Mouse (Mus musculus) right cerebral cortex, adult 2 months (tissue): ENCODE data around the gene Syt8.

Experiments
- DNase-seq, 2 experiments: peaks; one replicate each; pipeline ENCODE4 v3.0.0; 2021 to 2022; ENCODE audit warnings: low spot score in 2 of 2

Syt8 gene

DNA sequence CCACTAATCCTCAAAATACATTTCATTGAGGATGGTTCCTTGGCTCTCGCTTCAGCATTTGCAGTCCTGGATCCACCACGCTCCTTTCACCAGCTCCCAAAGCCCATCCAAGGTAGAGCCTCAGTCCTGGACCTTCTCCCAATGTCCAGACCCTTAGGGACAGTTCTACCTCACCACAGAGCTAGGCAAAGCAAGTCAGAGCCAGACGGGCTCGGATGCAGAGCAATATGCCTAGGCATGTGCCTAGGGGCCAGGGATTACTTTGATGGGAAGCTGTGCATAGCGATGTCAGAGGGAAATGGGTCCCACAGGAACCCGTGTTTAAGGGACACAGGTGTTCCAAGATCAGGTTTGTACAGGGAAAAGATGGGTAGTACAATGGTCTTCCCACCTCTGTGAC, 10.7 kb downstream of the Syt8 start:
- no peak for DNase-seq

DNA sequence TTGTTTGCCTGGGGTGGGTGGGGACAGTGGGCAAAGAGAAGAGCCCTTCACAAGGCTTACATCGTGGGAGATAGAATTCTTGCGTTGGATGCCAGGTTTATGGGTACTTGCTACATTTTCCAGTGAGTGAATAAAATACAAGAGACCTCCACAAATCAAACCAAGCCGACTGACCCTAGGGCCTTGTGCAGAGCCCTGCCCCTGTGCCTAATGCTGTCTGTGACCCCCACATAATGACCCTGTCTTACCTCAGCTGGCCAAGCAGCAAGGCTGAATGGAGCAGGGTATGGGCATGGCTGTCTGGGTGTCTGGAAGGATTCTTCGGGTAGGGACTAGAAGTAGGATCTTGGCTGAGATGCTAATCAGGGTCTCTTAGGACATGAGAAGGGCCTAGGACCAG, 11.6 kb downstream of the Syt8 start:
- DNase-seq = no peak

DNA sequence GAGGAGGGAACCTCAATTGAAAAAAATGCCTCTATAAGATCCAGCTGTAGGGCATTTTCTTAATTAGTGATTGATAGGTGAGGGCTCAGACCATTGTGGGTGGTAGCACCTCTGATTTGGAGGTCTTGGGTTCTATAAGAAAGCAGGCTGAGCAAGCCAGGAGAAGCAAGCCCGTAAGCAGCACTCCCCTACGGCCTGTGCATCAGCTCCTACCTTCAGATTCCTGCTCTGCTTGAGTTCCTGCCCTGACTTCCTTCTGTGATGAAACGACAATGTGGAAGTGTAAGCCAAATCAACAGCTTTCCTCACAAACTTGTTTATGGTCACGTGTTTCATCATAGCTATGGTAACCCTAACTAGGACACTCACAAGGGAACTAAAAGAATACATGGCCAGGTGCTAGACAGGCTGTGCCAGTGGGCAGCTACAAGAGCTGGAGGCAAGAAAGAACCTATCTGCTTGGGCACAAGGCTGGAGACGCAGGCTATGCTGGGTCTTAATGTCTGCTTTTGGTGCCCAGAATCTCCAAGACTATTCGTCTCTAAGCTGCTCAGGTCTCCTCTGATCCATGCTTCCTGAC, 14.5 kb downstream of the Syt8 start:
- no peak for DNase-seq

DNA sequence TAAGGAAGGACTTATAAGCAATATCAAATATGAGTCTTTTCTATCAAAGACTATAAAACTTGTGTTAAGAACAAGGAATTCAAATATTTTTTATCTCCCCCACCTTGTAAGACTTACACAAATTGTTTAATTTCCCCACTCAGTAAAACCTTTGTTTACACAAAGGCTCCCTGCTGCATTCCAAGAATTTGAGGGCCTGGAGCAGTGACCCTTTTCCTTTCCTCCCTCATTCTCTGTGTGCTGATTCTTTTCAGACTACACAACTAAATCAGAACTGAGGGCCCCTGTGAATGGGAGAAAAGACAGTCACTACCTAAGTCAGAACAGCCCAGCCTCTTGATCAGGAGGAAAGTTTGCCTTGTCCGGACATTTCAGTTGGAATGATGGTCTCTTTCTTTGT, 20.1 kb downstream of the Syt8 start:
- DNase-seq = no peak

DNA sequence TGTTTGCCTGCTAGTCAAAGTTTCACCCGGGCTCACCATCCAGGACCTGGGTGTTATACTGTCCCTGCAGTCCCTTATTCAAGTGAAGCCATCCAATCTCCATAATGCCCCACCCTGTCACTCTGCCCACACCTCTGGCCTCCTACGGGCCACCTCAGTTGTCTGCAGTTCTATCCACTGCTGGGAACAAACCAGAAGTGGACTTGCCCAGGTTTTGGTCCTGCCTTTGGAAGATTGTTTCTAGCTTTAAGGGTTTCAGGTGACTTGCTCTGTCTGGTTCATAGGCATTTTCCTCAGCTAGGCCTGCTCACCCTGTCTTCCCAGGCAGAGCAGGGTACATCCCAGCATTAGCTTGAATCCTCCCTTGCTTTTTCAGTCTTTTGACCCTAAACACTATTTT, 20.6 kb downstream of the Syt8 start:
- DNase-seq = no peak

DNA sequence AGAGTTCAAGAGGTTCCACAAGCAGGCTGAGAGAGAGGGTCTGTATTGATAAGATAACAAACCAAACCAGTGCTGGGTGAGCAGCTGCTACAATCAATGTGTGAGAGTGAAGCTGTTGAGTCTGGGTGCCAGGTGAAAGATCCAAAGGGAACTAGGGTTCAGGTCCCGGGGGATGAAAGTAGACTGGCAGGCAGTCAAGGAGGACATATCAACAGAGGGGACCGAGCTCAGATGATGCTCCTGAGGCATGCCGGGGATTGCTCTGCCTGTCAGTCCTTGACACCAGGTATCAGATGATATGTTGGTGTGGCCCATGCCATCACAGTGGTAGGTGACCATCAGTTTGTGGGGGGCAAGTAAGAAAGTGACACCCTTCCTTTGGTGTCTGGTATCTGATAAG, 22.2 kb downstream of the Syt8 start:
- no peak for DNase-seq

DNA sequence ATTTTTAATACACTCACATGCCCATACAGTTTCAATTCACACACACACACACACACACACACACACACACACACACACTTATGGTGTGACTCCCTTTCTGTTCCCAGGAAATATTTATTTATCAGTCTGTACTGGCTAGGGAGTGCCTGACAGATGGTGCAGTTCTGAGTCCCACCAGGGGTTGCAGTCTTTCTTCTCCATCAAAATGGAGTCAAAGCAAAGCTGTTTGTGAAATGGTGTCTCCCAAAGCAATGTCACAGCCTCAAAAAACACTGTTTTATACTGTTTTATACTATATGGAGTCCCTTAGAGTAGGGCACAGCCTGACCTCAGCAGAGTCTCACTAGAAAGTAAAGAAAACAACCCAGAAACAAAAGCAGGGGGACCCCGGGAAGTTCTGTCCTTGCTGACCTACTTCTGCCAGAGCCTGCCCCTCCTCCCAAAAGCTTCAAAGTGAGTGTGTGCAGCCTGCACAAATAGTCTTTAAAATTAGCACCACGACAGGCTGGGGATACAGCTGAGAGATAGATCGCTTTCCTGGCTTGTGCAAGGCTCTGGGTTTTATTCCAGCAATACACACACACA, 22.7 kb downstream of the Syt8 start:
- DNase-seq = peak; percentile 19 to 31

DNA sequence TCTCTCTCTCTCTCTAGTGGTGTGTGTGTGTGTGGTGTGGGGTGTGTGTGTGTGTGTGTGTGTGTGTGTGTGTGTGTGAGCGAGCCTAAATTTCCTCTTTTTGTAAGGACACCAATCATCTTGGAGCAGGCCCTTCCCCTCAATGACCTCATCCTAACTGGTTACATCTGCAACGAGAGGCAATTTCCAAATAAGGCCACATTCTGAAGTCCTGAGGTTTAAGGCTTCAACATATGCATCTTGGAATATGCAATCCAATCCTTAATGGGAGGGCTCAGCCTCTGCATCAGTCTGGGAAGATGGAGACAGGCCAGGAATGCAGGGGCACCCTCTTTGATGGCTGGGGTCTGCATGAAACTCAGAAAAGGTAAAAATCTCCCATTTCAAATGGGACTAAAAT, 23.4 kb downstream of the Syt8 start:
- no peak for DNase-seq

DNA sequence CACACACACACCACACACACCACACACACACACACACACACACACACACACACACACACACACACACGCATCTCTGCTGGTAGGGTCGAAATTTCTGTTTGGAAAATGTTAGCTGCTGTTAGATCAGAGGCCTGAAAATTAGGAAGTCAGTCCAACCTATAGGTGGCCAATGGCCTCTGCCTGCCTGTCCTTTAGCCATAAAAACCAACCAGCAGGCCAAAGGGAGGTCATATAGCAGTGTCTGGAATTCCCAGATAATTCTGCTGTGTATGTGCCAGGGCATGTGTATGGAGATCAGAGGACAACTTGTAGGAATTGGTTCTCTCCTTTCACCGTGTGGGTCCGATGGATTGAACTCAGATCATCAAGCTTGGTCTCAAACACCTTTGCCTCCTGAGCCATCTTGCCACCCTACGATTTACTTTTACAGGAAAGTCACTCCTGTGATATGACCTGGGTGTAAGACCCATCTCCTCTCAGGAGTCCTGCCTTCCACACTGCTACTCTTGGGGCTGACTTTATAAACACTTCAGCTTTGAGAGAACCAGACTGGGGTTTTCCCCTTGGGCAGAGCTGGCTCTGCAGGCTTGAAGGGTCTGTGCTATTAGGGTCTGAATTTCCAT, 24.1 kb downstream of the Syt8 start:
- DNase-seq = no peak

DNA sequence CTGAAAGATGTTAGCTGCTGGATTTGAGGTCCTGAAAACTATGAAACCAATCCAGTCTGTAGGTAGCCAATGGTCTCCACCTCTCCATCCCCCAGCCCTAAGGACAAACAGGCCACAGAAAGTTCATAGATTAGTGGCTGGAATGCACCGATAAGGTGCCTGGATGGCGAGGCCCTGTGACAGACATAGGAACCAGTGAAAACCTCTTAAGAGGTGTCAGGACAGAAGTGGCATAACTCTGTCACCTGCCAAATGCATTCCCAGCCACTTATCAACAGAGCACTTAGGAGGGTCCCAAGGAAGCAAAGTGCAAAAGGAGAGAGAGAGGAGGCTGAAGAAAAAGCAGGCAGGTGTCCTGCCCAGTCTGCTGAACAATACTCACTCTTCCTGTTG, 24.6 kb downstream of the Syt8 start:
- DNase-seq = no peak

DNA sequence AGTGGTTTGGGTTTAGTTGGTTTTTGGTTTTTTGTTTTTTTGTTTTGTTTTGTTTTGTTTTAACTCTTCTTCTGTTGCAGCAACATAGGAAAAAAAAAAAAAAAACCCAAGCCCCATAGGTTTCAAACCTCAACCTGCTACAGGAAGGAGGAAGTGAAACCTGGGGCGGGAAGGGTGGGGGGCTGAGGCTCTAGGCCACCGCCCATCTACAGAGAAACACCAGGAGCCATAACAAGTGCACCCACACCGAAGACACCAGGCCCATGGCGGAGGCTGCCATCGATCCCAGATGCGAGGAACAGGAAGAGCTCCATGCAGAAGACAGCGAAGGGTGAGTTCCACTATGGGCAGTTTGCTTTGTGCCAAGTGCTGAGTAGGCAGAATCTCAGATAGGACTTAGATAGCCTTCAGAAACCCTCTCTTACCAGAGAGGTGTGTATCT, 26.0 kb downstream of the Syt8 start, which contains the start of gene Lsp1:
Gene Lsp1 (plus strand): TSS at position 174 of the 442 bp plus-strand sequence.
- DNase-seq = no peak

DNA sequence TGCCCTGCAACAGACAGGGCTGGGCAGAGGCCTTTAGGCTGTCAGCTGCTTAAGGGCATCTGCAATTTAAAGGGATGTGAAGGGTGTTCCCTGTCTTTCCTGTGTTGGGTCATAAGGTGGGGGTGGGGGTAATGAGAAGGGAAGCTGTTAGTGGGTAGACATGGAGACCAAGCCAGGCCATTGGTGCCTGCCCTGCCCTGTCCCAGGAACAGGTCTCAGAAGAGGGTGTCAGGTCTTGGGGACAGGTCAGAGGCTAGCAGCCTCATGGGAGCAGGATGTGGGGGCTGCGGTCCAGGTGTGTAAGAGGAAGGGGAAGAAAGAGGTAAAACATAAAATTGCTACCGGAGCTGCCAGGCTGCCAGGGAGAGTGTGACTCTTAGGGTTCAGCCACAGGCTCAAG, 26.8 kb downstream of the Syt8 start:
- no peak for DNase-seq

DNA sequence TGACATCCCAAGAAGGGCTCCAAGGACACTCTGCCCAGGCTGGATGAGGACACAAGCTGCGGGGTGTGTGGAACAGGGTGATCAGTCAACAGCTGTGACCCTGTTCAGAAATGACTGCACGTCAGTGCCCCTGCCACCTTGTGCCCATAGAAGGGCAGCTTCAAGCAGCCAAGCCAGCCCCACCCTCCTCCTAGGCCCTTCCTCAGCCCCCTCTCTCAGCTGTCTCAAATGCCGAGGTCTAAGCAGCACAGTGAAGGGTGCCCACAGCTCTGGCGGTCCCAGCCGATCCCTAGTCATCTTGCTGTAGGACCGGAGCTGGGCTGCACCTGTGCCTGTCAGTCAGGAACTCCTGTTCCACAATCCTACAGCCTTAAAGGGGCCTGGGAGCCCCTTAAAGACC, 27.5 kb downstream of the Syt8 start:
- no peak for DNase-seq

DNA sequence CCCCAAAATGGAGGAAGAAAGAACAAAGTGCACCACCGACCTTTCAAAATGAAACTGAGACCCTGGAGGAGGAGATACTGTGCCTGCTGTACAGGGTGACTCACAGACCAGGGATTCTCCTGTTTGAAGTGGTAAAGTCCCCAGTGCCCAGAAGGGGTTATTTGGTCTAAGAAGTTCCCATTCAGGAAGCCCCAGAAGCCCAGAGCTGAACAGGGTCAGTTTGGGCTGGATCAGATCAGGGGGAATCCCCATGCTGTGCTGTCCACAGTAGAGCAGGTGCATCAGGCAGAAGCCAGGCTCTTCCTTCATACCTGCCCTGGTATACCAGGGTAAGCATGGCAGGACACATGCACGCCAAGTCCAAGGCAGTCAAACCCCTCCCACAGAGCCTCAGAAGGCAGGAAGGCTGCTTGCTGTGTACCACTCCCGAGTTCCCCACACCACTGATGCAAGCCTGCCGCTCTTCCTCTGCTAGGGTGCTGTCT, 28.0 kb downstream of the Syt8 start:
- no peak for DNase-seq

DNA sequence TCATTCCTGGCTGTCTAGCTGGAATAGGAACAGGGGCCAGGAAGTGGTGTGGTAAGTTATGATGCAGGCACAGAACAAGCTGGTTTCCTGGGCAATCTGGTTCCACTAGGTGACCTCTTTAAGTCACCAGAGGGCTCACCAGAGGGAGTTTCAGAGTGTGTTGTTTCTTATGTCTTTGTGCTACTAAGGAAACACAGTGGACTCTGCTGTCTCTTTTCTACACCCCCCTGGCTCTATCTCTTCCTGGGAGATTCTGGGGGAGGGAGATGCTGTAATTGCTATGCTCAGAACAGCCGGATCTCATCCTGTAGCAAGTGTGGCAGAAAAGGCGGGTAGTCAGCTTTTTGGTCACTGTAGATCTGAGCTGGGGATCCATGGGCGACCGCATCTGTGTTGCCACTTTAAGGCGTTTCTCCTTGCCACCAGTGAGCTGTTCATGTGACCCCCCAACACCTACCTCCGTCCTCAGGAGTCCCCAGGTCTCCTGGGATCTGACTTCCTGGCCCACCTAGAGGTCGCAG, 35.6 kb downstream of the Syt8 start:
- peak; percentile 9 to 15 for DNase-seq

DNA sequence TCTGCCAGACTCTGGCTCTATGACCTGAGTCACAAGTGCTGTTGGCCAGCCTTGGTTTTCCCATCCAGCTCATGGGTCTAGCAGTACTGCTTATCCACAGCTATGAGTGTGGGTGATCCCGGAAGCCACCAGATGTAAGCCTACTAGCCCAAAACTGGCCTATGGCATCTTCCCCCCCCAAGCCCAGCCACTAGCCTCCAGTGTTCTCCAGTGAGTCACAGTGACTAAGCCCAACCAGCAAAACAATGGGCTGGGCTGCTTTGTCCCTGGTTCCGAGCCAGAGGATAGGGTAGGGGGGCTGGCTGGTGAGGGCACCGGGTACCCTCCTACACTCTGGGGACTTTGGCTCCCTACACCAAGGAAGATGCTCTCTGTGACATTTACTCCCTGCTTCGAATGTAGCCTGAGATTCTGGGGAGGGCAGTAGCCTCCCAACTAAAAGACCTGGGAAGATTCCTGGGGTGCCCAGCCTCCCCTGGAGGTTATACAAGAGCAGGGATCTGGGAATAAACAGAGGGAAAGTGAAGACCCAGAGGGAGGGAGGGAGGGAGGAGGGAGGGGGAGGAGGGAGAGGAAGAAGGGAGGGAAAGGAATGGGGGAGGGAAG, 36.3 kb downstream of the Syt8 start:
- no peak for DNase-seq

DNA sequence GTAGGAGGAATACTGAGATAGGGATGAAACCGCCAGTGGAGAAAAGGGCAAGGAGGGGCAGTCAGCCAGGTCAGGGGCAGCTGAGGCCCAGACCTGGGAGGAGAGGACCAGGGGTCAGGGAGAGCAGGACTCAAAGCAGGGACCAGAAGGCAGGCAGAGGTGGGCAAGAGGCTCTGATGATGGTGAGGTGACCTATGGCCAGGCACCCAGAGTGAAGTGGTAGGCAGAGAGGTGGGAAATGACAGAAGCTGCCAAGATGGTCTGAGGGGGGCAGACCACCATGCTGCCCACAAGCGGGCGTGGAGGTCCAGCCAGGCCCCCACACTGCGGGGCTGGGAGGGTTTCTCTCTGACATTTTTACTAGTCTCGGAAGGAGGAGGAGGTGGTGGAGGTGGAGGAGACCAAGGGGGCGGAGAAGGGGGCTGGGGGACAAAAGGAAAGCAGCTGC, 36.8 kb downstream of the Syt8 start:
- no peak for DNase-seq

DNA sequence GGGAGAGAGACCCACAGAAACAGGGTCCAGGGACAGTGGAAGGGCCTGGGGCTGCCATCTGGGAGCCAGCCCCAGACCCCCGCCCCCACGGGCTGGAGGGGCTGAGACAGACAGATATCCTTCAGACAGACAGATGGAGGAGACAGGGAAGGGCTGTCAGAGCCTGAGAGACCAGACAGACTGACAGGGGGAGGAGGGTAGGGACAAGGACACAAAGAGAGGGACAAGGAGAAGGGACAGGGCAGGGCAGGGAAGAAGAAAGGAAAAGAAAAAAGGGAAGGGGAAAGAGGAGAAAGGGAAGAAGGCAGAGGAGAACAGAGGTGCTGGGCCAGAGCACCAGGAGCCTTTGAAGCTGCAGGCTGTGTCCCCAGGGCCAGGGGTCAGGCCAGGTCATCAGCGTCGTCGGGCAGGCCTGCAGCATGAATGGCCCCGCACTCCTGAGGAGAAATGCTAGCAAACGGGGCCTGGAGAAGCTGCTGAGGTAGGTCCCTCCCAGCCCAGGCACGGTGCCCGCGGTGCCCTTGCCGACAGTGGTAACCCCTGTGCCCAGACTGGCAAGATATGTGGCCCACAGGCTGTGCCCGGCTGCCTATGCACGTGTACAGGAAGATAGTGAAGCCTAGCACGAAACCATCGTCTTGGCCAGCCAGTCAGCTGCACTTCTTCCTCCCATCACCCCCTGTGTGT, 37.4 kb downstream of the Syt8 start:
- DNase-seq = no peak

DNA sequence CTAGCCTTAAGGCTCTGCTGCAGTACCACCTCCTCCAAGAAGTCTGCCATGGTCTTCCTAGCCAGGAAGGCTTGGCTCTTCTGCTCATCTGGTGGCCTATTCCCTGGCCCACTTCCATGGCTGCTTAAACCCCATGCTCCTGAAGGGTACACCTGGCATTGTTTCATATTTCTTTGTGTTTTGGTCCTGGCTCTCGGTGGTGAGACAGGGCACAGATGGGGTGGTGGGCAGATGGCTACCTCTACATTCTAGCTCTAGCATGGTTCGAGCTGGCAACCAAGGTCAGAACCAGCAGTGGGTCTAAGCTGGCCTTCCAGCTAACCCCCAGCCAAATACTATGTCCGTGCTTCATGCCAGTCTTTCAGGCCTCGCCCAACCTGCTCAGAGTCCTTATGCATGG, 38.3 kb downstream of the Syt8 start:
- no peak for DNase-seq

DNA sequence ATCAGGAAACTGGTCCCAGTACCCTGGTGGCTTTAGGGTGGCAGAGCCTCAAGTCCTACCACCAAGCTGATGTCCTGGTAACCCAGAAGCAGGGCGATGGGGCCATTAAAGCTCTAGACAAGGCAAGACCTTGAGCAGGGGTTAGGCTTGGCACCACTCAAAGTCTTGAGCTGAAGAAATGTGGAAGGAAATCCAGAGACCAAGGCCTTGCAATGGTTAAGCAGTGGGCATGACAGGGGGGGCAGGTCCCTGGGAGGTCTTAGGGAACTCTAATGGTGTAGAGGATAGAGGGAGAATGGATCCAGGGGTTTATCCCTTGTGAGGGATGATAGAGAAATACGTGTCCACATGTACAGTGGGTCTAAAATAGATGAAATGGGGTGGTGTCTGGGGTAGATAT, 38.8 kb downstream of the Syt8 start:
- DNase-seq = no peak

DNA sequence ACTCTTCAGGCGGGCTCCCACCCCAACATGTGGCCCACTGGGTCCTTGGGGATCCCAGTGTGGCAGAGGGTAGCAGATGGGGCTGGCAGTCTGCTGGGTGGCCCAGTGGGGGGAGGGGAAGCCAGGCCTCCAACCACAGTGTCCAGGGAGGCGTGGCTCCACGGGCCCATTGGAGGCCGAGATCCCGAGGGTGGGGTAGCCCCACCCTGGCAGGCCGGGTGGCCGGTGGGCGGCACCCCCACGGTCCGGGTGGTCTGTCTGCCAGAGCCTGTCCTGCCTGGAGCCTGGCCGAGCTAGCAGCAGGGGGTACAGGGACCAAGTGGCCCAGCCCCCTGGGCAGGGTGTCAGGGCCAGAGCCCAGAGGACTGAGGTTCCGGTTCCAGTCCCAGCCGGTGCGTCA, 40.1 kb downstream of the Syt8 start:
- no peak for DNase-seq

DNA sequence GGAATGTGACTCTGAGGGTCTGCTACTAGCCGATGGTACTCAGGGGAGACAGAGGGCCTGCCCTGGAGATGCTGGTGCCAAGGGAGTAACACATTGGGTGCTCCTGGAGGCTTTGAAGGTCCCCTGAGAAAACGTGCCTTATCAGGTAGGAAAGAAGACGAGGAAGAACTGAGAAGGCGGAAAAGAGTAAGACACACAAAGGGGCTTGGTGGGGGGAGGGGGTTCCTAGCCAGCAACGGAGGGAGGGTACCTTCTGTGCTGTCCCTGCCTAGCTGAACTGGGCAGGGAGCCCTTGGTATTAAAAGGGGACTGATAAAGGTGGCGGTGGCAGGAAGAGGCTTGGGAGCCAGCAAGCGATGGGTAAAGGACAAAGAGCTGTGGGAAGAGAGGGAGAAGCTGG, 41.0 kb downstream of the Syt8 start:
- DNase-seq = no peak
